Mouse (Mus musculus): ENCODE results near the gene Smco4. TPM values are rescaled to one million over a fixed set of nuclear protein-coding genes. Genes with fewer than 3 reads are reported as not detected.

The Smco4 gene
- polyA plus RNA-seq, 1 experiment from 2014 or later, result 2.2 TPM

DNA sequence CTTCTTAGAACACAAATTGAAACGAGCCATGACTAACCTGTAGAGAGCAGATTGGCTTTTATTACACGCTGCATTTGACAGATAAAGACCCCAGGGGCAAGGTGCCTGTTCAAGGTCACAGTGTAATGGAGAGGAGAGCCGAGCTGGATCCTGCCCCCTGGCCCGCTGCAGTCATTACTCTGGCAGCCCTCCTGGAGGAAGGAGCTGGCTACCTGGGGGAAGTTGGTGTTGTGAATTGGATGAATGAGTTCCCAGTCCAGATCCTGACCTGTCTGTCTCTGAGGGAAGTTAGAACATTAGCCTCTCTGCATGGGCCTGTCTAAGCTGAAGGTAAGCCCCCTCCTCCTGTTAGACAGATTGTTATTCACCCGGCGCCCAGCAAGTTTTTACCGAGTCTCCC lies 9.2 kb downstream of the Smco4 start:
- WGBS (ENCODE audit: insufficient replicate concordance), result 45% methylated on average over 7 of the region's 7 CpGs
- Histone ChIP-seq H3K27me3 (ENCODE audit: control insufficient read depth, insufficient read depth, low read length) (no peaks in the 10 kb centered on the region), H3K9me3 (replicated peaks; ENCODE audit: control insufficient read depth, low read length) (no peaks in the 10 kb centered on the region), H3K27ac (ENCODE audit: low read depth, low read length) (no peak overlapping the region), H3K9ac (ENCODE audit: low read depth, low read length) (no peak overlapping the region), H3K4me1 (ENCODE audit: control insufficient read depth, insufficient read depth, low read length) (peaks cover 41% of the 10 kb centered on the region), H3K4me3 (ENCODE audit: low read depth, low read length) (no peak overlapping the region), H3K4me2 (no peak overlapping the region), H3K36me3 (ENCODE audit: control insufficient read depth, insufficient read depth, low read length) (no peaks in the 10 kb centered on the region)
- no peak for ATAC-seq (replicated peaks; ENCODE audit: insufficient number of reproducible peaks, low FRiP score, low TSS enrichment)

- ATAC-seq (replicated peaks; ENCODE audit: insufficient number of reproducible peaks, low FRiP score, low TSS enrichment), result no peak
- no peaks in the 10 kb centered on the region for H3K27me3 ChIP-seq (ENCODE audit: control insufficient read depth, insufficient read depth, low read length)
- no peak overlapping the region for H3K9ac ChIP-seq (ENCODE audit: low read depth, low read length)
- H3K4me3 ChIP-seq (ENCODE audit: low read depth, low read length), result no peak overlapping the region
- H3K36me3 ChIP-seq (ENCODE audit: control insufficient read depth, insufficient read depth, low read length), result no peaks in the 10 kb centered on the region
- WGBS (ENCODE audit: insufficient replicate concordance), result 63% methylated on average over 10 of the region's 10 CpGs
- no peaks in the 10 kb centered on the region for H3K9me3 ChIP-seq (replicated peaks; ENCODE audit: control insufficient read depth, low read length)
- H3K27ac ChIP-seq (ENCODE audit: low read depth, low read length), result no peak overlapping the region
- peaks cover 48% of the 10 kb centered on the region for H3K4me1 ChIP-seq (ENCODE audit: control insufficient read depth, insufficient read depth, low read length)
- no peak overlapping the region for H3K4me2 ChIP-seq
Measured at GRCm38 (mm10) chr9:15503307-15503706, 10.1 kb downstream of the Smco4 start.

- Histone ChIP-seq H3K4me1 (ENCODE audit: control insufficient read depth, insufficient read depth, low read length) (peaks cover 48% of the 10 kb centered on the region), H3K4me2 (no peak overlapping the region), H3K27me3 (ENCODE audit: control insufficient read depth, insufficient read depth, low read length) (no peaks in the 10 kb centered on the region), H3K27ac (ENCODE audit: low read depth, low read length) (no peak overlapping the region), H3K9me3 (replicated peaks; ENCODE audit: control insufficient read depth, low read length) (no peaks in the 10 kb centered on the region), H3K36me3 (ENCODE audit: control insufficient read depth, insufficient read depth, low read length) (no peaks in the 10 kb centered on the region), H3K9ac (ENCODE audit: low read depth, low read length) (no peak overlapping the region), H3K4me3 (ENCODE audit: low read depth, low read length) (no peak overlapping the region)
- ATAC-seq (replicated peaks; ENCODE audit: insufficient number of reproducible peaks, low FRiP score, low TSS enrichment), result no peak
- 40% methylated on average over 6 of the region's 6 CpGs for WGBS (ENCODE audit: insufficient replicate concordance)
Measured at GRCm38 (mm10) chr9:15503827-15504226, 10.6 kb downstream of the Smco4 start.

GRCm38 (mm10) chr9:15505288-15505687 lies 12.1 kb downstream of the Smco4 start:
- no peak for ATAC-seq (replicated peaks; ENCODE audit: insufficient number of reproducible peaks, low FRiP score, low TSS enrichment)
- Histone ChIP-seq H3K36me3 (ENCODE audit: control insufficient read depth, insufficient read depth, low read length) (no peaks in the 10 kb centered on the region), H3K27ac (ENCODE audit: low read depth, low read length) (no peak overlapping the region), H3K4me2 (no peak overlapping the region), H3K27me3 (ENCODE audit: control insufficient read depth, insufficient read depth, low read length) (no peaks in the 10 kb centered on the region), H3K9me3 (replicated peaks; ENCODE audit: control insufficient read depth, low read length) (no peaks in the 10 kb centered on the region), H3K4me1 (ENCODE audit: control insufficient read depth, insufficient read depth, low read length) (peaks cover 48% of the 10 kb centered on the region), H3K4me3 (ENCODE audit: low read depth, low read length) (no peak overlapping the region), H3K9ac (ENCODE audit: low read depth, low read length) (no peak overlapping the region)
- 25% methylated on average over 1 of the region's 1 CpGs for WGBS (ENCODE audit: insufficient replicate concordance)

GRCm38 (mm10) chr9:15506863-15507262 lies 13.6 kb downstream of the Smco4 start:
- Histone ChIP-seq H3K4me3 (ENCODE audit: low read depth, low read length) (no peak overlapping the region), H3K9me3 (replicated peaks; ENCODE audit: control insufficient read depth, low read length) (no peaks in the 10 kb centered on the region), H3K9ac (ENCODE audit: low read depth, low read length) (no peak overlapping the region), H3K27ac (ENCODE audit: low read depth, low read length) (0 out of 2 replicates have a peak overlapping the region, but pooled peaks have one; percentile 35), H3K4me1 (ENCODE audit: control insufficient read depth, insufficient read depth, low read length) (peaks cover 49% of the 10 kb centered on the region), H3K27me3 (ENCODE audit: control insufficient read depth, insufficient read depth, low read length) (no peaks in the 10 kb centered on the region), H3K36me3 (ENCODE audit: control insufficient read depth, insufficient read depth, low read length) (no peaks in the 10 kb centered on the region), H3K4me2 (no peak overlapping the region)
- ATAC-seq (replicated peaks; ENCODE audit: insufficient number of reproducible peaks, low FRiP score, low TSS enrichment), result no peak
- WGBS (ENCODE audit: insufficient replicate concordance), result 53% methylated on average over 3 of the region's 3 CpGs

GRCm38 (mm10) chr9:15507431-15507875 lies 14.2 kb downstream of the Smco4 start:
- Histone ChIP-seq H3K9ac (ENCODE audit: low read depth, low read length) (no peak overlapping the region), H3K9me3 (replicated peaks; ENCODE audit: control insufficient read depth, low read length) (no peaks in the 10 kb centered on the region), H3K36me3 (ENCODE audit: control insufficient read depth, insufficient read depth, low read length) (no peaks in the 10 kb centered on the region), H3K27me3 (ENCODE audit: control insufficient read depth, insufficient read depth, low read length) (no peaks in the 10 kb centered on the region), H3K4me3 (ENCODE audit: low read depth, low read length) (no peak overlapping the region), H3K27ac (ENCODE audit: low read depth, low read length) (peak overlapping the region; percentile 47; the same call in 1 of the 2 replicates), H3K4me1 (ENCODE audit: control insufficient read depth, insufficient read depth, low read length) (peaks cover 50% of the 10 kb centered on the region), H3K4me2 (no peak overlapping the region)
- ATAC-seq (replicated peaks; ENCODE audit: insufficient number of reproducible peaks, low FRiP score, low TSS enrichment), result no peak
- 54% methylated on average over 4 of the region's 4 CpGs for WGBS (ENCODE audit: insufficient replicate concordance)

DNA sequence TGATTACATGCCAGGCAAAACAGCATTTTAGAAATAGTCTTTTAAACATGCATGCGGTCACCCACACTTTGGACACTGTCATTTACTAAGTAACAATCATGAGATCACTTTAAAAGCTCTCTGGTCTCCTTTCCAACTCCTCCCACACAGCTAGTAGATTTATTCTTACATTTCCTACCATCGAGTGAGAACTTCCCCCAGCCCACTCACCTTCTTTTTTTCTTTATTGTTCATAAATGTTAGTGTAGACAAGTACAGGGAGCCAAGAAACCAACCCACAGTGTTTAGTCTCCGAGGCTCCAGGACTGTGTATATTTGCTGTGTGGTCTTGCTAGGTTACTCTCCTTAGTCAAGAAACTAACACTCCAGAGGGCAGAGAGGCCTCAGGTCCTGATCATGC lies 16.1 kb downstream of the Smco4 start:
- H3K27ac ChIP-seq (ENCODE audit: low read depth, low read length), result no peak overlapping the region
- H3K4me1 ChIP-seq (ENCODE audit: control insufficient read depth, insufficient read depth, low read length), result peaks cover 58% of the 10 kb centered on the region
- no peaks in the 10 kb centered on the region for H3K27me3 ChIP-seq (ENCODE audit: control insufficient read depth, insufficient read depth, low read length)
- H3K36me3 ChIP-seq (ENCODE audit: control insufficient read depth, insufficient read depth, low read length), result no peaks in the 10 kb centered on the region
- H3K4me3 ChIP-seq (ENCODE audit: low read depth, low read length), result no peak overlapping the region
- 79% methylated on average over 3 of the region's 3 CpGs for WGBS (ENCODE audit: insufficient replicate concordance)
- H3K9ac ChIP-seq (ENCODE audit: low read depth, low read length), result no peak overlapping the region
- no peaks in the 10 kb centered on the region for H3K9me3 ChIP-seq (replicated peaks; ENCODE audit: control insufficient read depth, low read length)
- ATAC-seq (replicated peaks; ENCODE audit: insufficient number of reproducible peaks, low FRiP score, low TSS enrichment), result no peak
- H3K4me2 ChIP-seq, result no peak overlapping the region

GRCm38 (mm10) chr9:15510557-15511310 lies 17.5 kb downstream of the Smco4 start:
- 70% methylated on average over 3 of the region's 3 CpGs for WGBS (ENCODE audit: insufficient replicate concordance)
- Histone ChIP-seq H3K4me1 (ENCODE audit: control insufficient read depth, insufficient read depth, low read length) (peaks cover 53% of the 10 kb centered on the region), H3K9me3 (replicated peaks; ENCODE audit: control insufficient read depth, low read length) (no peaks in the 10 kb centered on the region), H3K4me2 (no peak overlapping the region), H3K36me3 (ENCODE audit: control insufficient read depth, insufficient read depth, low read length) (no peaks in the 10 kb centered on the region), H3K27ac (ENCODE audit: low read depth, low read length) (no peak overlapping the region), H3K9ac (ENCODE audit: low read depth, low read length) (no peak overlapping the region), H3K4me3 (ENCODE audit: low read depth, low read length) (no peak overlapping the region), H3K27me3 (ENCODE audit: control insufficient read depth, insufficient read depth, low read length) (no peaks in the 10 kb centered on the region)
- ATAC-seq (replicated peaks; ENCODE audit: insufficient number of reproducible peaks, low FRiP score, low TSS enrichment), result no peak

DNA sequence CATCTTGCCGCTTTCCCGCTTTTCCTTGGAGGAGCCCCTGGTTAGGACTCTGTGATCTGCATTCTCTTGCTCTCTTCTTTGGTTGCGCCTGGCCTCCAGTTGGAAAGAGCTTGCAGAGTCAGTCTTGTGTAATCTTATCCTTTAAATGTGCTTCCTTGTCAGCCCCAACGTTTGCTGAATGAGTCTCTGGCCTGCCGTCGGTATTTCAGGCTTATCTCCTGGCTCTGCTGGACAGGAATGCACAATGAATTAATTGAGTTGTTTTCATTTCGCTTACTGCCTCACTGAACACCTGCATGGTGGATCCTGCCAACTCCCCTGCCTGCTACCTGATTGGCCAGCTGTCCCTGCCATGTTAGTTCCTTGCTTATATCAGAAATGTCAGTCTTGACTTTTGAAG lies 19.7 kb downstream of the Smco4 start:
- no peak overlapping the region for H3K4me2 ChIP-seq
- H3K9ac ChIP-seq (ENCODE audit: low read depth, low read length), result no peak overlapping the region
- H3K9me3 ChIP-seq (replicated peaks; ENCODE audit: control insufficient read depth, low read length), result no peaks in the 10 kb centered on the region
- peaks cover 50% of the 10 kb centered on the region for H3K4me1 ChIP-seq (ENCODE audit: control insufficient read depth, insufficient read depth, low read length)
- no peak for ATAC-seq (replicated peaks; ENCODE audit: insufficient number of reproducible peaks, low FRiP score, low TSS enrichment)
- WGBS (ENCODE audit: insufficient replicate concordance), result 25% methylated on average over 7 of the region's 7 CpGs
- no peaks in the 10 kb centered on the region for H3K27me3 ChIP-seq (ENCODE audit: control insufficient read depth, insufficient read depth, low read length)
- no peak overlapping the region for H3K4me3 ChIP-seq (ENCODE audit: low read depth, low read length)
- H3K27ac ChIP-seq (ENCODE audit: low read depth, low read length), result no peak overlapping the region
- no peaks in the 10 kb centered on the region for H3K36me3 ChIP-seq (ENCODE audit: control insufficient read depth, insufficient read depth, low read length)

Data from heart, embryonic 11.5 days (tissue).